Mouse (Mus musculus) CD4-positive, CD25-positive, alpha-beta regulatory T cell, adult 9 weeks (primary cell): ENCODE results near the gene Gm3173. TPM values are rescaled to one million over a fixed set of nuclear protein-coding genes. Genes with fewer than 3 reads are reported as not detected.

Experiments used
- polyA plus RNA-seq: library from polyadenylated mRNA; unstranded; fragments of 100-300 nt; shearing (Covaris generic); gene quantifications from one replicate; pipeline ENCODE4 v1.2.1, GENCODE M21; 2017

Gene Gm3173
- polyA plus RNA-seq = 3.0 TPM

GRCm38 (mm10) chr14:4430692-4431091, at the start of gene Gm3173:
TSS of gene Gm3173 (plus strand) at chr14:4430992.

GRCm38 (mm10) chr14:4397226-4397625, 33.6 kb upstream of the Gm3173 start, which contains the start of gene Gm3159:
TSS of gene Gm3159 (plus strand) at chr14:4397526.

GRCm38 (mm10) chr14:4414965-4415835, 15.6 kb upstream of the Gm3173 start, which contains the start of gene Gm3164:
TSS of gene Gm3164 (plus strand) at chr14:4415448.

GRCm38 (mm10) chr14:4481445-4481844, 50.7 kb downstream of the Gm3173 start, which contains the start of gene Gm3182:
TSS of gene Gm3182 (plus strand) at chr14:4481745.

GRCm38 (mm10) chr14:4555105-4555504, 124.3 kb downstream of the Gm3173 start, which contains the start of gene Gm3047:
TSS of gene Gm3047 (plus strand) at chr14:4555405.

Other genes starting within 250 kb of the Gm3173 start
- 2.3 TPM for gene Gm2974, start 248.4 kb upstream of the Gm3173 start, polyA plus RNA-seq
- gene Gm3138, start 181.4 kb upstream of the Gm3173 start, polyA plus RNA-seq = not detected
- not detected for gene Gm3149, start 113.7 kb upstream of the Gm3173 start, polyA plus RNA-seq
- gene 2610042L04Rik, start 96.2 kb upstream of the Gm3173 start, polyA plus RNA-seq = 7.4 TPM
- not detected for gene Gm3159, start 33.5 kb upstream of the Gm3173 start, polyA plus RNA-seq
- gene Gm3164, start 15.5 kb upstream of the Gm3173 start, polyA plus RNA-seq = 2.6 TPM
- not detected for gene Gm3182, start 50.8 kb downstream of the Gm3173 start, polyA plus RNA-seq
- not detected for gene Gm3047, start 124.4 kb downstream of the Gm3173 start, polyA plus RNA-seq
- gene Gm8159, start 201.4 kb downstream of the Gm3173 start, polyA plus RNA-seq = not detected
- 0.19 TPM for gene Gm3239, start 233.2 kb downstream of the Gm3173 start, polyA plus RNA-seq